Mouse (Mus musculus): Measurements from ENCODE around the gene Hist2h4.

Hist2h4 gene

DNA sequence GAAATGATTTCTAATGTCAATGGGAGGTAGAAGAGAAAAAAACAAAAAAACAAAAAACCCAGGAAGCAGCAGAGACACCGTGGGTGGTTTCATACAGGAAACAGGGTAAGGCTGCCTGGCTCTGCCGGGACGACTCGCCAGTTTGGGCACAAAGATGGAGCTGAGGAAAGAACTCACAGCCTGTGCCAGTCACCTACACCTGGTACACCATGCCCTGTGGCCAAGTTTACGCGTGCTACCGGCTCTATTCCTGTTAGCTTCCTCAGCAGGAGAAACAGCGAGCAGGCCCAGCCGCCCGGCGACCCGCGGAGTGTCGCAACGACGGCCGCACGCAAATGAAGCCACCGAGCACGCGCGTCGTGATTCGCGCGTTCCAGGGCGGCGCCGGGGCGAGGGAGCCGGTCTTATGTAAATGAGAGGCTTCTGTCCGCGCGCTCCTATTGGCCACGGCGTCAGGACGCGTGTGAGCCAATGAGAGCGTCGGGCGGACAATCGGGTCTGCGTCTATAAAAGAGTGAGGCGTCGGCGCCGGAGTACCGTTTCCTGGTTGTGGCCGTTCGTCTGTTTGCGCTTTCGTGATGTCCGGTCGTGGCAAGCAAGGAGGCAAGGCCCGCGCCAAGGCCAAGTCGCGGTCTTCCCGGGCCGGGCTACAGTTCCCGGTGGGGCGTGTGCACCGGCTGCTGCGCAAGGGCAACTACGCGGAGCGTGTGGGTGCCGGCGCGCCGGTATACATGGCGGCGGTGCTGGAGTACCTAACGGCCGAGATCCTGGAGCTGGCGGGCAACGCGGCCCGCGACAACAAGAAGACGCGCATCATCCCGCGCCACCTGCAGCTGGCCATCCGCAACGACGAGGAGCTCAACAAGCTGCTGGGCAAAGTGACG lies 17.9 kb downstream of the Hist2h4 start, which contains the start of gene Hist2h2aa1:
Gene Hist2h2aa1 (plus strand): TSS at position 495 of the 884 bp plus-strand sequence.
- DNase-seq = peak; percentile 87

- no peak for DNase-seq
Observed at GRCm38 (mm10) chr3:96243921-96244572, 19.1 kb downstream of the Hist2h4 start.

GRCm38 (mm10) chr3:96240799-96241197 lies 22.3 kb downstream of the Hist2h4 start:
- no peak for DNase-seq

DNA sequence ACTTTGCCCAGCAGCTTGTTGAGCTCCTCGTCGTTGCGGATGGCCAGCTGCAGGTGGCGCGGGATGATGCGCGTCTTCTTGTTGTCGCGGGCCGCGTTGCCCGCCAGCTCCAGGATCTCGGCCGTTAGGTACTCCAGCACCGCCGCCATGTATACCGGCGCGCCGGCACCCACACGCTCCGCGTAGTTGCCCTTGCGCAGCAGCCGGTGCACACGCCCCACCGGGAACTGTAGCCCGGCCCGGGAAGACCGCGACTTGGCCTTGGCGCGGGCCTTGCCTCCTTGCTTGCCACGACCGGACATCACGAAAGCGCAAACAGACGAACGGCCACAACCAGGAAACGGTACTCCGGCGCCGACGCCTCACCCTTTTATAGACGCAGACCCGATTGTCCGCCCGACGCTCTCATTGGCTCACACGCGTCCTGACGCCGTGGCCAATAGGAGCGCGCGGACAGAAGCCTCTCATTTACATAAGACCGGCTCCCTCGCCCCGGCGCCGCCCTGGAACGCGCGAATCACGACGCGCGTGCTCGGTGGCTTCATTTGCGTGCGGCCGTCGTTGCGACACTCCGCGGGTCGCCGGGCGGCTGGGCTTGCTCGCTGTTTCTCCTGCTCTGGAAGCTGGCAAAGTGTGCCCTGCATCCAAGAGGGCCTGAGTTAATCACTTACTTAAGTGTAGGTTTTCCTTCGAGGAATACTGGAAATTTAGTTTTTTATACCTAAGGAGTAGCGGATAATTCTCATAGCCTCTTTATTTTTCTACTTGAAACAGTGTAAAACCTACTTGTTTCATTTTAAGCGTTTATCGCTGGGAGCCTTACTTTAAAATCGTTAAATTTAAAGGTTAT lies 22.9 kb downstream of the Hist2h4 start, which contains the start of gene Hist2h2aa2:
Gene Hist2h2aa2 (minus strand): TSS at position 328 of the 850 bp plus-strand sequence.
- peak; percentile 95 for DNase-seq

GRCm38 (mm10) chr3:96238954-96239793 lies 23.9 kb downstream of the Hist2h4 start, which contains the start of gene Hist2h3c2:
Gene Hist2h3c2 (minus strand): TSS chr3:96239127.
- peak; percentile 66 for DNase-seq

DNA sequence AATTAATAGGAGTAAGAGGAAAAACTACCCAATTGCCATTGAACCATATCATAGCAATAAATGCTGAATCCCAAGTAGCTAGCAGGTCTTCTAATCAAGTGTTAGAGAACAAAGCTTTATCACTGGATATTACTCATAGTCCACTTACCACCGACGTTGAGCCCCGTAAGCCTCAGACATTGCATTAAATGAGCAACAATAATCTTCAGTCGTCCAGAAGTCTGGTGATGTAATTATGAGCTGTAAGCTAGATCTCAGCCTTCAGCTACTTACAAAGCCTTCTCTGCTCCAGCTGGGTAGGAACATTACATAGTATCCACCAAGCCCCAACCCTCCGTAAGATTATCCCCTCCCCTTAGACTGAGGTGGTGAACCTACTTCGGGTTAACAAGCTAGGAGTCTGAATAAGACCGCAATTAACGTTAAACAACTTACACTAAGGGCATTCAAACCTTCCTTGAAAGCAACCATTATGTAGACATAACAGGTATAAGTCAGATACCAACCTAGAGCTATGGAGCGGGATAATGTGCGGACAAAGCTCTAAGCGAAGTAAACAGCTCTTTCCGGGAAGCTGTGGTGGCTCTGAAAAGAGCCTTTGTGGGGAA lies 25.1 kb downstream of the Hist2h4 start:
- no peak for DNase-seq

DNA sequence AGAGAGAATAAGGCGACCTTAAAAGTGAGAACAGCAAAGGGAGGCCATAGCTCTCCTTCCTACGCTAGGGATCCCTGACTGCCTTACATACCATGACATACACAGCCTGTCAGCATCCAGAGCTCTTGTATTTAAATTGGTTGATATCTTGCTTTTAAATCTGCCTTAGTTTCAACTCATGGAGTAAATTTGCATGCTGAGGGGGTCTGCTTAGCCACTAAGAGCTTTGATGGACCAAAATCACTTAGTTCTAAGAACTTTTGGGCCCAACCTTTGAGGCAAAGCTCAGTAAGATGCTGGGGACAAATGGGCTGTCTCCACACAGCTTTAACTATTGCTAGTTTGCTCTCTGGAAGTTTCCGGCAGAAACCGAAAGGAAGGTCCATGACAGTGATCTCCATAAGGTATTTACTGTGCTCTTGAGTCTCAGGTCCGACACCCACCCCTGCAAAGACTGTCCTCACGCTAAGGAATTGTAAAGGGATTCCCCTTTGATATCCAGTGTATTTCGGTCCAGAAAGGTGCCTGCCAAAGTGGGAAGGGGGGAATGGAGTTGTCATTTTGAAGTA lies 25.7 kb downstream of the Hist2h4 start:
- no peak for DNase-seq

GRCm38 (mm10) chr3:96236834-96237334 lies 26.2 kb downstream of the Hist2h4 start:
- DNase-seq = no peak

GRCm38 (mm10) chr3:96235836-96236235 lies 27.3 kb downstream of the Hist2h4 start:
- no peak for DNase-seq

- DNase-seq = no peak
Observed at GRCm38 (mm10) chr3:96234914-96235313, 28.2 kb downstream of the Hist2h4 start.

DNA sequence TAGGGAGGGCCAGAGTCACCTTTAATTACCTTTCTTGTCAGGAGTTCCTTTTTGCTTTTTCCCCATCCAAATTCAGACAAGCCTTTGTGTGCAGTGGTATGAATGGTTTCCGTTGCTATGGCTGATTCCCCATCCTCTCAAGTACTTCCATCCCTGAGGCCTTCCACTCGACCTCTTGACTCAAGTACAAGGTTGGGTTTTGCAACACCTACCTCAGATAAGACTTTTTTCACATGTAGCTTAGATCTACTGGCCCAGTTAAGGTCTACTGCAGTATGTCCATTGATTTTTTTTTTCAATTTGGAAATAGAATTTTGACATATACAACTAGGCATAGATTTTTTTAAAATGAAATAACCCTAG lies 31.4 kb downstream of the Hist2h4 start:
- DNase-seq = no peak

DNA sequence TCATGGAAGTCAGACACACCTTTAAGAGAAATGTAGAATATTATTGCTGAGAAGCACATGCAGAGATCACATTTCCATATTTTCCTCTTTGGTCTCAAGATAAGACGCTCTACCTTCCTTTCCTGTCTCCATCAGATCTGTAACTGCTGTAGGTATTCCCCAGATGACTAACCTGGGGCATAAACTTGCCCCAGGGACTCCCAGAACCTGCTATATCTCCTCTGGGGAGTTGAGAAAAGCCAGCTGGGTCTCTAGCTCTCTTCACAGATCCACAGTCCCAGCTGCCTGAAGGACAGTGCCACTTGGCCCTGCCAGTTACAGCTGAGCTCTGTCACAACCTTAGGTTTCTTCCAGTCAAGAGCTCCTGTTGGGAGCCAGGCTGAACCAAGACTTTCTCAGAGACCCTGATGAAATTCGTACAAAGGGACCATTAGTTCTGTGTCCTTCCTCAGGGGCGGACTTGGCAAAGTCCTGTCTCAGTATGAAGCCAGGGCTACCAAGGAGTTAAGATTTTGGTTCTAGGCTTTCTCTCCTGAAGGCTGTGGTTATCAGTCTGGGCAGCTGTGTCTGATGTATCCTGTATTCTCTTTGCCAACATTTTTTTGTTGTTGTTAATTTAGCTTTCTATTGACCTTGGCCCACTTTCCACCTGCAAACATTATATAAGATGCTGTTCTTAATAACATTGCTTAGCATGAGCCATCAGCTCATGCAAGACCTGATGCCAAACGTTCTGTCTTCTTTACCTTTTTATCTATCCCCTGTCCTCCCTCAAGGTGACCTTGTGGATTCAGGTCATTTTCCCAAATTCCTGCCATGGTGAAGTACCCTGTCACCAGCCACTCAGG lies 32.0 kb downstream of the Hist2h4 start:
- DNase-seq = no peak

GRCm38 (mm10) chr3:96230404-96230803 lies 32.7 kb downstream of the Hist2h4 start:
- no peak for DNase-seq

- DNase-seq = no peak
Observed at GRCm38 (mm10) chr3:96228828-96229227, 34.3 kb downstream of the Hist2h4 start.

- DNase-seq = no peak
Observed at GRCm38 (mm10) chr3:96226695-96227648, 36.1 kb downstream of the Hist2h4 start.

GRCm38 (mm10) chr3:96225421-96225820 lies 37.7 kb downstream of the Hist2h4 start:
- no peak for DNase-seq

DNA sequence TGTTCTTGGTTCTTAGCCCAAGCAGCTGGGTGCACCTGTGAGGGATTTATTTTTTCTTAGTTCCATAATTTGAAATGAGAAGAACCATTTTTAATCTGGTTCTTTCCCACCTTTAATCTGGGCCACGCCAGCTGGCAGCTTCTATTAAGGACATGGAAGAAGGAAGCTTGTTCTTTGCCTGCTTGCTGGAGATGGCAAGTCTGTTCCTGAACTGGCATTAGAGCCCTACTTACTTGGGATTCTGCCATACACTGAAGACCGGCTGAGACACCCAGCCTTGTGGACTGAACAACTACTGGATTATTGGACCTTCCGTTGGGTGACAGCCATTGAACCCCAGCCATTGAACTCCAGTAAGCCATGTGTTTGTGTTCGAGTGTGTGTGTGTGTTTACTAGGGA lies 40.3 kb downstream of the Hist2h4 start:
- no peak for DNase-seq

DNA sequence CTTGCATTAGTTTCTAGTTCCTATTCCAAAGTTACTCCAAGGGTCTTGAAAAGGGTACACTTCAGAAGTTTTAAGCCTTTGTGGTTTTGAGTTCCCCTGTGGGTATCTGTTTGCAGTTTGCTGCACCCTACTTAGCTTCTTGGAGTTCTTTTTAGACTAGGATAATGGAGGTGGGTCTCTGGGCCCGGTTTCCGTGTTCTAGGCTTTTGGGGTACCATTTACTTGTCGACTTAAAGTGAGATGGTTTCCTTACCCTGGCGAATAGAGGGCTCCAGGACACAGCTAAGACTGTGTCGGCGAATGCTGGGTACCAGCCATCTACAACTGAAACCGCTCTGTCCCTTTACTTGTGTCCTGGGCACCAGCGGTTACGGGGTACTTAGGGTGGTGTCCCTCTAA lies 41.5 kb downstream of the Hist2h4 start:
- peak; percentile 19 for DNase-seq

Data from right cerebral cortex, postnatal 25 days (tissue).